Mouse (Mus musculus) Muller cell, postnatal 12 days (primary cell): ENCODE measurements at regions not wholly inside any gene's neighbourhood (a gene's known extent, or its start where the extent isn't known, plus 50 kb on each side); places are given as distances from the start of the nearest gene placed in this dataset.
"Not testable (repeated sequence)": the region's sequence is repeated elsewhere in the genome, so short reads cannot be mapped to it uniquely, and the experiment has no call there.

Experiments used
- DNase-seq: peaks from one replicate; pipeline ENCODE4 v3.0.0-alpha.2; 2015; ENCODE audit errors: inconsistent ontology term

DNA sequence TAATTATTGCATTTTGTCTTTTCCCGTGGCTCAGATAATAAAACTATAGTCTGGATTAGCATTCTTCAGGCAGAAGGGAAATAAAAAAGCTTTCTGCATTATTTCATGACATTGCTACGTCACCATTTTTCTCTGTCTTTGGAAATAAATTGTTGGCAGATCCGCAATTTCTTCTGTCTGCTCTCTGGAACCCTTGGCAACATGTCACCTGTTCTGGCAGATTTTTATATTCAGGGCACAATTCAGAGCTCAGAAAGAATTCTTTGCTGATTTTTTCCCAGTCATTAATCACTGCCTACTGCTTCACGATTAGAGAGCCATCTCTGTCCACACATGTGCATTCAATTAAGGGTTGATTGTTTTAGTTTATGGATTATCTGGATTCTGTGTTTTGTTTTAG is 460.5 kb downstream of the Cdh8 start:
- peak; percentile 48 for DNase-seq

DNA sequence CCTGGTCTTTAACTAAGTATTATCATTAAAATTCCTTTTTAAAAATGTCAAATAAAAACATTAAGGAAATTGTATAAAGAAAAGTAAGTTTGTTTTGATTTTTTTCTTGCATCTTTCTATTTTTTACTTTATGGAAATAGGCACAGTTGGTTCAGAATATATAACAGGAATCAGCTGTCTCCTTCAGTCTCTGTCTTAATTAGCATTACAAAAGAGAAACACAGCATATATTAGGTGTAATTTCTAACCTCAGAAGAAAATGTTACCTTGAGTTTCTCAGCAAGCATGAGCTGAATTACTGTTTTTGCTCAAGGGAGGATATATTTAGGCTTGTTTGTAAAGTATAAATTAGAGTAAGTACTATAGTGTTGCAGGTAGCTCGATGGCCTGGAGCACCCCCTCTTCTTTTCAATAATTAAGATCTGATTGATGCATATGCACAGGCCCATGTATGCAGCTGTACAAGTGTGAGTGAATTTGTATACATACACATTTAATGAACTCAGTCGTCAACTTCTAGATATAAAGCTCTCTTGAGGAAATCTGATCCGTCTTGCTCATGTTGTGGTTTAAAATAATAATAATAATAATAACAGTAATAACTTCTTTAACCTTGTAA is 503.0 kb downstream of the Cdh8 start:
- DNase-seq: no peak

DNA sequence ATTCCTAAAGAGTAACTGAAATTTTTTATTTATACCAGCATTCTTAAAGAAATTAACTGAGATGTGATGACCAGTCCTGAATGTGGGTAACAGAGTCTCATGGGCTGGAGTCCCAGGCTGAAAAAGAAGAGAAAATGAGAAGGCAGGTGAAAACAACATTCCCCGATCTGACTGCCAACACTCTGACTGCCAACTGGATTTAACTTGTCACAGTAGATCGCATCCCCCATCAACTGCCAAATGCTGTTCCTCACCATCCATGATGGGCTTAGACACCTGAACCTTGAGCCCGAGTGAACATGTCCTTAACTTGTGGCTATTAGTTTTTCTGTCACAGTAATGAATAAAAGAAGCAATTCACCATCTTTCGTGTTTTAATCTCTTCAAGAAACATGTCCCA is 522.9 kb downstream of the Cdh8 start:
- DNase-seq: no peak

DNA sequence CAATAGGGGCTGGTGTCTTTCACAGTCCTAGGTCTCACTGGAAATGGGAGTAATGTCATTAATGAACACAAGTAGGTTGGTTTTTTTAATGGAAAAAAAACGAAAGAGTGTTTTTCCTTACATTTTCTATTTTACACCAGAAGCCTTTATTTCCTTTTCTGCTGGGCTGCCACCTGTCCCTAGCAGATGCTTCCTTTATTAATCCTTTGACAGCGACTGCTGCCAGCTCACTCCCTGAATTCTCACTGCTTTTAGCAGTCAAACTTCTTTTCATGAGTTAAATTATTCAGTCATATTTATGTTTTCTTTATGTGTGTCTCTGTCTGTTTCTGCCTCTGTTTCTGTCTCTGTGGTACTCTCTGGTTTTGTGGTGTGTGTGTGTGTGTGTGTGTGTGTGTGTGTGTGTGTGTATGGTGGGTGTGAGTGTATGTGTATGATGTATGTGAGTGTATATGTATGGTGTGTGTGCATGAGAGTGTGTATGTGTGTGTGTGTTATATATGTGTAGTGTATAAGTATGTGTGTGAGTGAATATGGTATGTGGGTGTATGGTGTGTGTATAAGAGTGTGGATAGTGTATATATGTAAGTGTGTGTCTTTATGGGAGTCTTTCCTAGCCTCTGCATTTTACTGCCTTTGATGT is 554.5 kb downstream of the Cdh8 start:
- no peak for DNase-seq

DNA sequence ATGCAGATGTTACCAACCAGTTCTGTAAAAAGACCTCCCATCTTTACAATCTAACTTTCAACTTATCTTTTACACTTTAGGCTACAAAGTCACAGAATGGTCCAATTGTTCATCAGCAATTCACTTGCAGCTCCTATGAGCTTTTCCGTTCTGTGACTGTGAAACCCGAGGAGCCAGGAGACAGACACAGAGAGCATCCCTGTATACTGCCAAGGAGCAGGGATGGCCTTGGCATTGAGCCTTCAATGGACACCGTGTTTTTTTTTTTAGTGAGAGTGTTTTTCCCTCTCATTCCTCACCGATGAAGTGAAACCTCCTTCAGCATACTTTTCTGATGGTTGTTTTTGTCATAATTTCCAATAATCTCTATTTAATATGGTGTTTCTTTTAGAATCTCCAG is 555.1 kb downstream of the Cdh8 start:
- no peak for DNase-seq

DNA sequence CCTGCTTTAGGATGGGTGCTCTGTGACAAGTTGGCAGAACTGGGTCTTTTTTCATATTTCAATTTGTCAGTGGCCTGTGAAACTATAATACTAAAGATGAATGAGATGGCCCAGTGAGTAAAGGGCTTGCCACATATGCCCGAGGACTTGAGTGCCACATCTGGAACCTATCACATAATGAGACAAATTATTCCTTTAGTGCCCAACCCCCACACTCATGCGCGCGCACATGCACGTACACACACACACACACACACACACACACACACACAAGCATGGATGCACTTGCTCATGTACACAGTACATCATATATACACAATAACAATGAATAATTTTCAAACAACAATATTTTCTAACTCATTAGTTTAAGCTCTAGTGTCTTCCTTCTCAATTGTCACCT is 555.9 kb downstream of the Cdh8 start:
- DNase-seq: no peak

DNA sequence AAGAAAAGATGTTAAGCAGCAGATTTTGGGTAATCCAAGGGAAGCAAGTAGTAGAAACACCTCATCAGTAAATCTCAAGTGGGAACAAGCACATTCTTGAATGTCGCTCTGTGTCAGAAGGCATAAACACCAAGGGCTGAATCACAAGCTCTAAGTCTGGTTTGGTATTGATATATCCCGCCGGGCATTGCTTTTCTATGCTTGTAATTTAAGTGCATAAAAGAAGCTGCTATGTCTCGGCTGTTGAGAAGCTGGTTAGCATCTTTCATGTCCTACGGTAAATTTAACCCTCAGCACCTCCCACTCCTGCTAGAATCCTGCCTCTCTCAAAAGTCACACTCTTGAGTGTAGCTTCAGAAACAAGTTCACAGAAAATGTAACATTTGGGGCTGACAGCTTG is 586.8 kb downstream of the Cdh8 start:
- DNase-seq: no peak

GRCm38 (mm10) chr8:98829006-98829405 is 587.3 kb downstream of the Cdh8 start:
- no peak for DNase-seq

- no peak for DNase-seq
These were observed 604.3 kb downstream of the Cdh8 start for GRCm38 (mm10) chr8:98811922-98812321.

DNA sequence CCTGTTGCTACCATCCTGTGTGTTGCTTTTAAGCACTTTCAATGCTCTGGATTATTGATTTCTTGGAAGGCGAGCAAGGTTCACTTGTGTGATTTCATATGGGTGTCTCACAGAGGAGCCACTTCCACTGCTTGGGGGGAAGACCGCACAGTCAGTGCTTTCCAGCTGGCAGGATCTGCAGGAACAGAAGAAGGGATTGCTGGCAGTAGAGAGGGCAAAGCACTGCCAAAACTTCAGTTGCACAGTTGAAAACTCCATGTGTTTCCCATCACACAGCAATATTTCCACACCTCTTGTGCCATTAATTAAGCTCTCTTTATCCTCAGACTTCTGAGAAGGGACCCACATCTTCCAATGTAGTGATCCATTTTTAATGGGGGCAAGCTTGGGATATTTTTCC is 618.8 kb downstream of the Cdh8 start:
- DNase-seq: no peak

GRCm38 (mm10) chr8:98767036-98767435 is 649.2 kb downstream of the Cdh8 start:
- no peak for DNase-seq

DNA sequence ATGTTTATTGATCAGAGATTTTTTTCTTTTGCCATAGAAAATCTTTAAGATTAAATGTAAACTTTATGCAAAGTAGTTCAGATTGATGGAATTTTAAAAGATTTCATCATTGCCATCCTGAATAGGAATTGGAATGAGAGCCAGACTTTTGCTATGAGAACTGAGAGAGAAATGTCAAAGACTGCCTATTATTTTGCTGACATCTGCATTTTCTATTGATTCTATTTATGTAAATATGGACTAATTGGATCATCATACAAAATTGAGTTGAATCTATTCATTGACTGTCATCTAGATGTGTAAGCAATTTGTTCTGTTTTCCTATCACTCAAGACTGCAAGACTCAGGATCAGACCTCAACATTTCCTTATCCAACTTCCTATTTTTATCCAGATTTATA is 659.7 kb downstream of the Cdh8 start:
- DNase-seq: no peak

DNA sequence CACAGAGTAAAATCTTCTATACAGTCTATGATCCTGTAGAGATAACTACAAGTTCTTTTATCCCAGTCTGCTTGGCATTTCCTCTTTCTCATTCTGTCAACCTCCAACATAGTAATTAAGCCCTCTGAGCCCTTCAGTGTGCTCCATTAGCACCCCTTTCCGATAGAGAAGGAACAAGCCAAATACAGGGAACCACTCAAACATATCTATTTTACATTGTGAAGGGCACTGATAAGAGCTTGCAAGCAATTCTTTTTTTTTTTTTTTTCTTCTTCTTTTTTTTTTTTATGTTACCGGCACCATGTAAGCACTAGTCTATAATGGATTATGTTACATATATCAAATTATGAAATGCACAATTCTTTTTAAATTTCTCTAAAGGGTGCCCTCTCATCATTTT is 660.5 kb downstream of the Cdh8 start:
- no peak for DNase-seq

- peak; percentile 57 for DNase-seq
These were observed 663.9 kb downstream of the Cdh8 start for GRCm38 (mm10) chr8:98752367-98752766.

DNA sequence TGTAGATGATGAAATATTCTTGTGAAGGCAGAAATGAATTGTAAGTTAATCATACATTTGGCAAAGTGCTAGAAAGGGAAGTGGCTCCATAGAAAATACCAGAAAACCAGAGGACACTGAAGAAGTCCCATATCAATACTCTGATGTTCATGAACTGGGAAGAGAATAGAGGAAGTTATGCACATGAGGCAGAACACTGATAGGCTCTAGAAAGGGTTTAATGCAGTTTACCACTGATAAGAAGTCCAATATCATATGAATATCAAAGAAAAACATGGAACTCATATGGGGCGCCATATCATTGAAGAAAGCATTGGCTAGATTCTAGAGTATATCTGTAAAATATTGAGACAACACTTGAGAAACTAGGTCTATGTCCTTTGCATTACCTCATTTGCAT is 708.5 kb downstream of the Cdh8 start:
- DNase-seq: no peak

- no peak for DNase-seq
These were observed 710.1 kb downstream of the Cdh8 start for GRCm38 (mm10) chr8:98706122-98706521.

GRCm38 (mm10) chr8:98685195-98685594 is 731.1 kb downstream of the Cdh8 start:
- no peak for DNase-seq

- DNase-seq: no peak
These were observed 731.7 kb downstream of the Cdh8 start for GRCm38 (mm10) chr8:98684531-98684930.

DNA sequence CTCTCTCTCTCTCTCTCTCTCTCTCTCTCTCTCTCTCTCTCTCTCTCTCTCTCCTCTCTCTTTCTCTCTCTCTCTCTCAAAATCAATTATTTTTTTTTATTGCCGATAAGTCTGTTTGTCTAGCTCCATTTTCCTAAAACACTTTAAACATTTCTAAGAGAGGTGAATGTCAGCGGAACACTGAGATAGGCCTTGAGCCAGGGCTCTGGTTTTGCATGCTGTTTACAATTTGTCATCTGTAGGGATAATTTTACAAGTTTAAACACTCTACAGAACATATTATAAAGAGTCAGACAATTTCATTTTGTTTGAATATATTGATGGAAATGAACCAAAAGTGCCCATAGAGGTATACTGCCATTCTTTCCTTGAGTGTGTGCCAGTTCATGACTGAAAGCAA is 736.2 kb downstream of the Cdh8 start:
- DNase-seq: no peak

GRCm38 (mm10) chr8:98659287-98659686 is 757.0 kb downstream of the Cdh8 start:
- DNase-seq: no peak

GRCm38 (mm10) chr8:98652316-98652715 is 764.0 kb downstream of the Cdh8 start:
- not testable (repeated sequence) for DNase-seq

DNA sequence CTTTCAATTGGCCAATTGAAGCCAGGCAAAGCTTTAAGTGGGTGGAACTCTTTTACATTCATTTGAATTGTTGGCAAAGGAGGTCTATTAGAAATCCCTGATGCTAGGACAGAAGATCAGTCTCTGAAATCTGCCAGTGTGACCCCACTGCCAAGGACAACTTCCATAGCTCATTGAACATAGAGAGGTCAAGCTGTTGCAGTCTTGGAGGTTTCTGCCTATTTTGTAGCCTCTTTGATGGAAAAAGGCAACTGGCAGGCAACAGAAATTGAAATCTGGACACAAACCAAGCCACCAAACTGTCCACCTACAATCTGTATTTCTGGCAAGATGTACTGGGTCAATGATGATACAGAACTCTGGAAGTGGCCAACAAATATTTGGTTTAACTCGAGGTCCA is 765.3 kb downstream of the Cdh8 start:
- DNase-seq: no peak

GRCm38 (mm10) chr8:98628151-98628550 is 788.1 kb downstream of the Cdh8 start:
- no peak for DNase-seq
